Mouse (Mus musculus) hematopoietic stem cell, adult 5-6 weeks (primary cell): ENCODE data around the gene Npc2. TPM values are rescaled to one million over a fixed set of nuclear protein-coding genes. Genes with fewer than 3 reads are reported as not detected.

ENCODE experiments used
- ATAC-seq, 2 experiments: fragments of 125-278 bp in 1 of 2; replicated peaks in 1 of 2; 2 replicates each; pipeline ENCODE4 v1.8.0; 2016 to 2017; ENCODE audit warnings: inconsistent platforms in 2 of 2, mild to moderate bottlenecking in 2 of 2, moderate number of reproducible peaks in 2 of 2, low read depth in 1 of 2, moderate TSS enrichment in 1 of 2; ENCODE audit not compliant: low FRiP score in 2 of 2, poor library complexity in 2 of 2, severe bottlenecking in 2 of 2, insufficient read depth in 1 of 2, low TSS enrichment in 1 of 2
- total RNA-seq: library from RNA; stranded (forward); fragments of 172-1452, 232-1000 nt; gene quantifications from 2 replicates; pipeline ENCODE4 v1.2.3, GENCODE M21; 2017

Npc2 gene
- 42.3 and 51.3 TPM in 2 replicates for total RNA-seq

DNA sequence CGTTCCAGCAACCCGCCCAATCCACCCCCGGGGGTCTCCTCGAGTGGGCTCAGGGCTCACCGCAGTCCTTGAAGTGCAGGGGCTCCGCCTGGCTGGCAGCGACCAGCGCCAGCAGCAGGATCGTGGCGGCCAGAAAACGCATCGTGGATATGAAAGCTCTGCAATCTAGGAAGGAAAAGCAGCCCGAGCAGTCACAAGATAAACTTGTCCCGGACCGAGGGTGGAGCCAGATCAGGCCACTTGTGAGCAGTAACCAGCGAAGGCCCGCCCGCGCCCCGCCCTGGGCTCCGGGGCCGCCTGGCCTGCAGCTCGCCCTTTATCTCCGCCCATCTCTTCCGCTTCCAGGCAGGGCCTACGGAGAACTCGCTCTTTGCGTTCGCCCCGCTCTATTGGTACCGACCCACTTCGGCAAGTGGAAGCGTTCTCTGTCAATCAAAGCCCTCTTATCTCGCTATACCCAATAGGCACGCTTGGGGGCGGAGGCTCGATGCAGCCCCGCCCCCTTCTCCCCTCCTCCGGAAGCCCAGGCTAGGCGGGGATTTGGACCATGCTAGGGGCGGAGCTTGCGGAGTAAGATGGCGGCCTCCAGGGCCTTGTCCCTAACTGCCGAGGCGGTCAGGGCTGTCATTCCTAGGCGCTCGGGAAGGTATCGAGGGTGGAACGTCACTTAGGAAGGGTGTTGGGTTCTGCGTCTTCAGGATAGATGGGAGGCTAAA, at the start of gene Npc2, which contains the start of gene Isca2:
Gene Npc2 (minus strand): TSS at position 427 of the 716 bp plus-strand sequence.
Gene Isca2 (plus strand): TSS at position 526 of the 716 bp plus-strand sequence.
- ATAC-seq, result peak; percentile 98 to 99

- ATAC-seq, result peak in 1 of 2 experiments; percentile 14; a peak in 1 of 4 replicates
Measured at GRCm38 (mm10) chr12:84819236-84820168, 46.5 kb upstream of the Npc2 start.

GRCm38 (mm10) chr12:84818496-84818895, 45.5 kb upstream of the Npc2 start:
- no peak for ATAC-seq

DNA sequence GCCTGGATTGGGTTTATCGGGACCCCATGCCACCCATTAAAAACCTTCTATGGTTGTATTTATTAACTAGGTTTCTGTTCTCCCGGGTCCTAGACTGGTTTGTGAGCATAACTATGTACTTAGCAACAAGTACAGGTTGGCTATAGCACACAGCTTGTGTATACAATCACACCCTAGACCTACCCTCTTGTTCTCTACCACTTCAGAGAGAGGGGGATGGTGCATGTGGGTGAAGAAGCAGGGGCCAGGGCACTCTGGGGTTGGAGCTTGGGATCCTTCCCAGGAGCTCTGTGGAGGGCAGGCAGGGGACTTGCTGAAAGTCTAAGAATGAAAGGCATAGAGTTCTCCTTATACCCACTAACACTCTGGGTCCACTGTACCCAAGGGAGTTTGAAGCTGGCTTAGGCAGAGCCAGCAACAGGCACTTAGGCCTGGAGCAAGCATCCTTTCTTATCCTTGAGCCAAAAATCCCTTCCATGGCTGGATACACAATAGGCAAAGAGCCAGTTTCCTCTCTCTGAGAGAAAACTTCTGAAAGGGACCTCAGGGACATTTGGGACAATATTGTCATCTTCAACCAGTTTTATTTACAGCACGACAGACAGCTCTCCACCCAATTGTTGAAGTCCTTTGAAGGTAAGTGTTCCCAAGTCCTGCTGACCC, 41.8 kb upstream of the Npc2 start:
- no peak for ATAC-seq

DNA sequence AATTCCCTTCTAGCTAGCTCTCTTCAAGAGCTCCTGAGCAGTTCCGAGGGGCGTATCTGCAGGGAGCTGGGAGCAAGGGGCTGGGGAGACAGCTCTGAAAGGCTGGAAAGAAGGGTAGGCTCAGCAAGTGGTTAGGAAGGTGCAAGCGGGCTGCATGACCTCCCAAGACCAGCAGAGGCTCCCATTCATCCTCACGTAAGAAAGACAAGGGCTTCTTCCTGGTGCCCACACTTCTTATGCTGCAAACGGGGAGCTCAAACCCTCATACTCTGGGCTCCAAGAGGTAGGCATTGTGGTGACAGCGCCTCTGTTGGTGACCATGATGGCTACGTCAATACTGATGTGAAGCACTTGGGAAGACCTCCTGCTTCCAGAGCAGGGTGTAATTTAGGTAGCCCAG, 40.8 kb upstream of the Npc2 start:
- no peak for ATAC-seq

GRCm38 (mm10) chr12:84812004-84812403, 39.1 kb upstream of the Npc2 start:
- ATAC-seq, result no peak

DNA sequence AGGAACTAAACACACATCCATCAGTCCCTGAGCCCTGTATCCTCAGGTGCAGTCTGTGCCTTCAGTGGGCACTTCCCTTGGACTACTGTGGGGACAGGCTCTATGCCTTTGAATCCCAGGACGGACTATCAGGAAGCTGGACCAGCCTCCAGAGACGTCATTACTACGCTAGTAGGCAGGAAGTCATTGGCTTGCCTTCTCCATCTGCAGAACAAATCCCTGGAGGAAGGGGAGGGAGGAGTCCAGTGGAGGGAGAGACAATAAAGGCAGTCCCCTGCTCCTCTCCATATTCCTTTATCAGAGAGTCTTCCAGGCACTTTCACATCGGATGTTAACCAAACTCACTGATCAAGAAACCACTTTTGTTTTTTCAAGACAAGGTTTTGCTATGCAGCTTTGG, 38.6 kb upstream of the Npc2 start:
- ATAC-seq, result no peak

DNA sequence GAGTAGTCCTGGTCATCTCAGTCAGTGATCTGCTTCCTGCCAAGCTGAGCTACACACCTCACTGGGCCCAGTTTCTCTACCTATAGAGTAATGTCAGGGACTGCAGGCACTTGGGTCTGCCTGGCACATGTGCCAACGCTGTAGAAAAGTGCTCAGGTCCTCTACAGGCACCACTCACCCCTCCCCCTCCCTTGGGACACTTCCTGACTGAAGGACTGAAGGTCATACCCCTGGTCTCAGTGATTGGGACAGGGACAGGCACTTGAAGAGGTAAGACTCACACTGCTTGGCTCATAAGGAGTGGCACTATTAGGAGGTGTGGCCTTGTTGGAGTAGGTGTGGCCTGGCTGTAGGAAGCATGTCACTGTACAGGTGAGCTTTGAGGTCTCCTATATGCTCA, 37.9 kb upstream of the Npc2 start:
- no peak for ATAC-seq

DNA sequence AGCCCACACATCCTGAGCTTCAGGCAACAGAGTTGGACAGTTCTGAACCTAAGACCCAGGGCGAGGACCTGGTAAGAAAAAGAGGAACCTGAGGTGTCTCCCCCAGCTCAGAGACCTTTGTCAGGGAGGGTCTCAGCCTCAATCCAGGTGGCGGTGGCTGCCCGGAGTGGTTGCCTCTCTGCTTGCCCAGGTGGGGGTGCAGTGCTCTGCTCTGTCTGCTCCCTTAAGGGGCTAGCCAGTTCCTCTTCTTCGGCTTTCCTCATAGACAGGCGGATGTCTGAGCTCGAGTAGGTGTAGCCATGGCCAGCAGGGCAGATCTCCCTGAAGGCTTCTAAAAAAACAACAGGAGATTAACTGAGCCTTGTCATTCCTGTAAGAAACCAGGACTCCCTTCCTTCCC, 36.1 kb upstream of the Npc2 start:
- ATAC-seq, result peak; percentile 50 to 63

- no peak for ATAC-seq
Measured at GRCm38 (mm10) chr12:84807351-84807750, 34.4 kb upstream of the Npc2 start.

- no peak for ATAC-seq
Measured at GRCm38 (mm10) chr12:84806726-84807125, 33.8 kb upstream of the Npc2 start.

- ATAC-seq, result no peak
Measured at GRCm38 (mm10) chr12:84806010-84806409, 33.1 kb upstream of the Npc2 start.

DNA sequence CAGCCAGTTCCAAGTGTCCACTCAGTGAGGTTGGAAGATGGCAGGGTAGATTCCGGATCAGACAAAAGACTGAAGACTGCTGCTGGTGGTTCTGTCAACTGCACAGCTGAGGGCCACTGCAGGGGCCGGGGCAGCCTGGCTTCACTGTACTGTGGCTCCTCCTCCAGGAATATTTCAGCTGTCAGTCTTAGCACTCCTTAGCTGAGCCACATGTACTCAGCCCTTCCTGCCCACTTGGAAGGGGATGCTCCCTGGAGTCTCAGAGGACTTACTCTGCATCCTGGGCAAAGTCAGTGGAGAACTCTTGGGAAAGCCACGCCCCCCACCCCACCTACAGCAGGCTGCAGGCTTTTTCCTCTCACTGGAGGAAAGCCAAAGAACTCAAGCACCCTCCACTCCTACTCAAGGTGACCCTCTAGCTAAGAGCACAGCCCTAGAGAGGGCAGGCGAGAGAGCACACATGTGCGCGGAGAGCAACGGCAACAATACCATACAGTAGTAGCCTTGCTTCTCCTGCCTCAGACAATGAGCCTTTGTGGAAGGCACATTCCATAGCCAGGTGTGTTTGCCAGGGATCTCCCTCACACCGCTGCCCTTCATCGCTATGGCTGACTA, 32.4 kb upstream of the Npc2 start:
- ATAC-seq, result no peak

DNA sequence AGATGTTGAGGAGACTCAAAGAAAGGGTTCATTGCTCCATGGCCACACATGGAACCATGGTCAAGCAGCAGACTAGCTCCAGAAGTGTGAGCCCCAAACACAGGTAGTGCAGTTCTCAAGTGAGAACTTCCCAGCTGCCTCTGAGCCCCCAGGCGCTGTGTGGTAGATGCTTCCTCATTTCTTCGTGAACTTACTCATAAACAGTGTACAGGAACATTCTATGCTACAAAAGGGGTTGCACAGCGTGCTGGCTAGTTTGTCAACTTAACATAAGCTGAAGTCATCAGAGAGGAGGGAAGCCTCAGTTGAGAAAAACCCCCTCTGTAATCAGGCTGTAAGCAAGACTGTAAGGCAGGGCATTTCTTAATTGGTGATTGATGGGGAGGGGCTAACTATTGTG, 29.7 kb upstream of the Npc2 start:
- no peak for ATAC-seq

DNA sequence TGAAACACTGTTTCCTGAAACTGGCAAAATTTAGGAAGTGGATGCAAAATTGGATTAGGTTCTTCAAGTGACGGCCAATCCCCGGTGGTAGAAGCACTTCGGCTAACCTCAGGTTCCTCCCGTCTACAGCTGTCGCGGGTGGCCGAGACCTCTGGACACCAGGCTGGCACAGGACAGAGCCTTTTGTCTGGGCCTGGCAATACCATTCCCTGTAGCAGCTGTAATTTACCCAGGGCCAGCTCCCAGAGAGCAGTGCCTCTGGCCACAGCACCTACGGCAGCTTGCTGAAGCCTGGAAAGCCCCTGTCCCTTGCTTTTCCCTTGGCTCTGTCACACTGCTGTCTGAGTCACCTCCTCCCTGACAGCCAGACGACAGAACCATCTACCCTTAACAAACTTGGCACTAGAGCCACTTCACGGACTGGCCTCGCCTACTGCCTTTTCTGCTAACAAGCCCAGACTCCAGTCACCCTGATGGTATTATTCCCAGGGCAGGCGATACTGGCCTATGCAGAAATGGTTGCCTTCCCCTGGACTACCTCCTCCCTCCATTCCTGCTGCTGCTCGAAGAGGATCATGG, 28.7 kb upstream of the Npc2 start:
- no peak for ATAC-seq

DNA sequence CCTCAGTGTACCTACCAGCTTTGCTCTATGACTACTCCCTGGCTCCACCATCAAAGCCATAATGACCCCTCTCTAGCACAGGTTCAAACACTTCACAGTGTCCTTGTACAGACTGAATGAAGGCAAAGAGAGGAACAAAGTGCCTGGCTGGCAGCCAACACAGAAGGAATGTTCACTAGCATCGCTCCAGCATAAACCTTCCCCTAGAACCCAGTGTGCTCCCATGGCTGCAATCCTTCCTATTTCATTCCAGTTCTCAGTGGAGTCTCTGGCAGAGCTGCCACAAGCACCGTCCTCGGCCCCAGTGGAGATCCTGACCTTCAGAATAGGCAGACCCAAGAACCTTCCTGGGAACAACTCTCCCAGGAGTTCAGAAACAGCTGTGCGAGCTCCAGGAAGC, 27.5 kb upstream of the Npc2 start:
- no peak for ATAC-seq

DNA sequence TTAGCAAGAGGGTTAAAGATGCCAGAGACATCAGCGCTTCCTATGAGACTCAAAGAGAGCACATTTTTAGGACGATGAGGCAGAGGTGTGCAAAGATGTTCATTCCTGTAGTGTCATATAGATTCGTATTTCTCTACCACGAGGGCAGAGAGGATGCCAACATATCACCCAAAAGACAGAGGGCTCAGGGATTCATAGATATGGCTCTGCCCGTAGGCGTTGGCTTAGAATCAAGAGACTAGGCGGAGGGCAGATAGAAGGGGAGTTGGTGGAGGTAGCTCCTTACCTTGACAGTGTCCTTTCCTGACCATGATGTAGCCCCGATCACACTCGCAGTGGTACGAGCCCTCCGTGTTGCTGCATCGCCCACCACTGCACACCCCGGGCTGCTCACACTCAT, 26.1 kb upstream of the Npc2 start:
- no peak for ATAC-seq
